Mouse (Mus musculus) limb, embryonic 14.5 days (tissue): ENCODE measurements around the gene Rab20. TPM values are rescaled to one million over a fixed set of nuclear protein-coding genes. Genes with fewer than 3 reads are reported as not detected.

Experiments used
- ATAC-seq: fragments of 200-750 bp; cut with Nextera tagmentation; 2 replicates; pipeline ENCODE4 v1.8.0; 2017; ENCODE audit warnings: low read depth, moderate number of reproducible peaks, moderate TSS enrichment; ENCODE audit not compliant: low FRiP score
- DNase-seq: peaks from one replicate; pipeline ENCODE4 v3.0.0-alpha.2; 2015; ENCODE audit warnings: low spot score
- H3K27ac ChIP-seq: fragments of 300-500 bp; sonication (generic); replicated peaks from 2 replicates; pipeline ENCODE4 v1.5.1; 2014; ENCODE audit warnings: low read depth, mild to moderate bottlenecking, low read length, moderate library complexity, mixed read lengths
- H3K27me3 ChIP-seq: fragments of 300-500 bp; sonication (generic); 2 replicates; pipeline ENCODE4 v1.6.1; 2014; ENCODE audit warnings: low read length, mixed read lengths; ENCODE audit not compliant: control insufficient read depth, insufficient read depth
- H3K36me3 ChIP-seq: fragments of 300-500 bp; sonication (generic); 2 replicates; pipeline ENCODE4 v1.6.1; 2014; ENCODE audit warnings: mild to moderate bottlenecking, low read length, moderate library complexity, mixed read lengths; ENCODE audit not compliant: control insufficient read depth, insufficient read depth
- H3K4me1 ChIP-seq: fragments of 300-500 bp; sonication (generic); 2 replicates; pipeline ENCODE4 v1.6.1; 2014; ENCODE audit warnings: antibody characterized with exemption, low read length, mixed read lengths; ENCODE audit not compliant: control insufficient read depth, insufficient read depth
- H3K4me2 ChIP-seq: fragments of 300-500 bp; sonication (generic); replicated peaks from 2 replicates; pipeline ENCODE4 v1.6.1; 2014; ENCODE audit warnings: low read depth, mild to moderate bottlenecking, low read length, moderate library complexity; ENCODE audit not compliant: severe bottlenecking
- H3K4me3 ChIP-seq: fragments of 300-500 bp; sonication (generic); replicated peaks from 2 replicates; pipeline ENCODE4 v1.5.1; 2014; ENCODE audit warnings: low read length
- H3K9ac ChIP-seq: fragments of 300-500 bp; sonication (generic); 2 replicates; pipeline ENCODE4 v1.6.1; 2014; ENCODE audit warnings: mild to moderate bottlenecking, low read depth, low read length, moderate library complexity; ENCODE audit not compliant: severe bottlenecking
- H3K9me3 ChIP-seq: fragments of 300-500 bp; sonication (generic); 2 replicates; pipeline ENCODE4 v1.6.1; 2016; ENCODE audit warnings: low read length; ENCODE audit not compliant: control insufficient read depth
- POLR2A ChIP-seq: fragments of 200-500 bp; IDR thresholded peaks from 2 replicates; pipeline ENCODE4 v1.8.0; 2012; ENCODE audit warnings: inconsistent platforms, mild to moderate bottlenecking, moderate library complexity, borderline replicate concordance; ENCODE audit not compliant: insufficient read depth, insufficient read length; ENCODE audit errors: extremely low read depth
- WGBS: fragments of 180-500 bp; shearing (Covaris S2); extraction: QIAGEN DNeasy Blood & Tissue Kit; methylation state at CpG from one replicate; pipeline ENCODE4 v1.1.7; 2014; 5-methylcytosine and 5-hydroxymethylcytosine counted together
- polyA plus RNA-seq, 2 experiments: library from polyadenylated mRNA; depleted of rRNA in 1 of 2; stranded (reverse) in 1 of 2; unstranded in 1 of 2; fragments of >200 nt; fragmentation: Nextera tagmentation in 1 of 2; extraction: Ambion mirVana in 1 of 2; gene quantifications; 2 replicates each; pipeline versions ENCODE4 v1.2.1 to v1.2.3; 2012 to 2014

Gene Rab20
- polyA plus RNA-seq, 2 experiments = 1.6 to 2.1 TPM

DNA sequence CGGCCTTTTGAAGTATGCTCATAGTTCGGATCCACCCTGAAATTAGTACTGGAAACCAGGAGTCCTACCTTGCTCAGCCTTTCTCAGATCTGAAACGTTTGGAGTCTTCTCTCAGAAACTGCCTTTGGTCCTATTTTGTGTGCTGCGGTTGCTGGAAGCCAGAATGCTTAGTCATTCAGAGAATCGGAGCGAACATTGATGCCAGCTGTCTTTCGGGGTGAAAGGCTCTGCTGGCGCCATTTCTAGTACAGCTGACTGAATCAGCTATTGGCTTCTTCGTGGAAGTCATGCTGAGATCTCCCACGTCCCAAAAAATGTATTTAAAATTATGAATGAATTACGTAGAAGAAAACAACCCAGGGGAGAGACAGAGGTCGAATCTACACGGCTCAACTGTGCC lies 60.7 kb downstream of the Rab20 start:
- Histone ChIP-seq H3K27me3 (no peaks in the 10 kb centered on the region), H3K36me3 (peaks cover 10% of the 10 kb centered on the region; the same call in 1 of the 2 replicates), H3K9me3 (no peaks in the 10 kb centered on the region), H3K27ac (no peak overlapping the region), H3K4me3 (no peak overlapping the region), H3K4me1 (no peaks in the 10 kb centered on the region), H3K4me2 (no peak overlapping the region), H3K9ac (no peak overlapping the region)
- no peak for ATAC-seq
- DNase-seq = peak; percentile 21
- TF ChIP-seq POLR2A = no peak
- 82% methylated on average over 13 of the region's 13 CpGs for WGBS

GRCm38 (mm10) chr8:11415089-11415488 lies 63.4 kb downstream of the Rab20 start:
- no peak overlapping the region for H3K27ac ChIP-seq
- H3K27me3 ChIP-seq = no peaks in the 10 kb centered on the region
- no peaks in the 10 kb centered on the region for H3K9me3 ChIP-seq
- no peak overlapping the region for H3K4me2 ChIP-seq
- TF ChIP-seq POLR2A = no peak
- DNase-seq = no peak
- no peak overlapping the region for H3K9ac ChIP-seq
- 85% methylated on average over 10 of the region's 10 CpGs for WGBS
- H3K4me3 ChIP-seq = no peak overlapping the region
- ATAC-seq = no peak
- H3K4me1 ChIP-seq = peaks cover 11% of the 10 kb centered on the region; the same call in 1 of the 2 replicates
- peaks cover 13% of the 10 kb centered on the region; the same call in 1 of the 2 replicates for H3K36me3 ChIP-seq

GRCm38 (mm10) chr8:11414304-11414703 lies 64.2 kb downstream of the Rab20 start:
- no peak overlapping the region for H3K27ac ChIP-seq
- TF ChIP-seq POLR2A = no peak
- WGBS = 46% methylated on average over 8 of the region's 8 CpGs

DNA sequence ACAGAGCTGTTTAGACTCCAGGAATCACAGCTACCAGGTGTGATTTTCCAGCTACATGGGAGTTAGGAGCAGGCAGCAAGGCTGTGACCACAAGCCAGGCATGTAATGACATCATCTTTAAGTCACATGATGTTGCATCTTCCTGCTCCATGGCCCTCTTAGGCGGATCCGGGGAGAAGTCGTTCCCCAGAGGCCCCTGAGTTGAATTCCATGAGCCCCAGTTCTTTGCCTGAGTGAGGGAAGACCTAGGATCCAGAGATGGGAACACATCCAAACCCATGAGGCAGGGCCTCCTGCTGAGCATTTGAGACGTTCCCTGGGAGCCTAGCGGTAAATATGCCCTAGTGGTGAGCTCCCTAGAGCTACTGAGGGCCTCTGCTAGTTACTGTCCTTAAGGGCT lies 66.1 kb downstream of the Rab20 start:
- H3K9me3 ChIP-seq = no peaks in the 10 kb centered on the region
- H3K36me3 ChIP-seq = peaks cover 16% of the 10 kb centered on the region; the same call in 1 of the 2 replicates
- H3K27ac ChIP-seq = no peak overlapping the region
- no peak for DNase-seq
- 63% methylated on average over 5 of the region's 5 CpGs for WGBS
- peaks cover 11% of the 10 kb centered on the region; the same call in 1 of the 2 replicates for H3K4me1 ChIP-seq
- H3K9ac ChIP-seq = no peak overlapping the region
- H3K27me3 ChIP-seq = no peaks in the 10 kb centered on the region
- no peak overlapping the region for H3K4me3 ChIP-seq
- no peak for TF ChIP-seq POLR2A
- ATAC-seq = no peak
- H3K4me2 ChIP-seq = no peak overlapping the region

More at GRCm38 (mm10) chr8:11414304-11414703, 64.2 kb downstream of the Rab20 start:
- peaks cover 16% of the 10 kb centered on the region; the same call in 1 of the 2 replicates for H3K36me3 ChIP-seq
- H3K4me2 ChIP-seq = no peak overlapping the region
- no peak overlapping the region for H3K4me3 ChIP-seq
- no peaks in the 10 kb centered on the region for H3K27me3 ChIP-seq
- DNase-seq (no peak), ATAC-seq (no peak)
- H3K4me1 ChIP-seq = peaks cover 11% of the 10 kb centered on the region; the same call in 1 of the 2 replicates
- no peak overlapping the region for H3K9ac ChIP-seq
- no peaks in the 10 kb centered on the region for H3K9me3 ChIP-seq

- H3K4me2 ChIP-seq = no peak overlapping the region
- no peak for TF ChIP-seq POLR2A
- H3K36me3 ChIP-seq = peaks cover 23% of the 10 kb centered on the region
- H3K9ac ChIP-seq = no peak overlapping the region
- no peak overlapping the region for H3K4me3 ChIP-seq
- ATAC-seq (peak; percentile 54), DNase-seq (peak; percentile 21)
- no peaks in the 10 kb centered on the region for H3K27me3 ChIP-seq
- 44% methylated on average over 12 of the region's 12 CpGs for WGBS
- no peaks in the 10 kb centered on the region for H3K9me3 ChIP-seq
- H3K27ac ChIP-seq = peak overlapping the region; percentile 34; the same call in 1 of the 2 replicates
- peaks cover 11% of the 10 kb centered on the region; the same call in 1 of the 2 replicates for H3K4me1 ChIP-seq
These were observed 66.9 kb downstream of the Rab20 start for GRCm38 (mm10) chr8:11411504-11412124.
